Mouse (Mus musculus) R1 (cell line): ENCODE measurements around the gene Apob.

ENCODE experiments used
- DNase-seq: peaks from one replicate; pipeline ENCODE4 v3.0.0-alpha.2; 2018; ENCODE audit warnings: low read depth, low spot score

The Apob gene

DNA sequence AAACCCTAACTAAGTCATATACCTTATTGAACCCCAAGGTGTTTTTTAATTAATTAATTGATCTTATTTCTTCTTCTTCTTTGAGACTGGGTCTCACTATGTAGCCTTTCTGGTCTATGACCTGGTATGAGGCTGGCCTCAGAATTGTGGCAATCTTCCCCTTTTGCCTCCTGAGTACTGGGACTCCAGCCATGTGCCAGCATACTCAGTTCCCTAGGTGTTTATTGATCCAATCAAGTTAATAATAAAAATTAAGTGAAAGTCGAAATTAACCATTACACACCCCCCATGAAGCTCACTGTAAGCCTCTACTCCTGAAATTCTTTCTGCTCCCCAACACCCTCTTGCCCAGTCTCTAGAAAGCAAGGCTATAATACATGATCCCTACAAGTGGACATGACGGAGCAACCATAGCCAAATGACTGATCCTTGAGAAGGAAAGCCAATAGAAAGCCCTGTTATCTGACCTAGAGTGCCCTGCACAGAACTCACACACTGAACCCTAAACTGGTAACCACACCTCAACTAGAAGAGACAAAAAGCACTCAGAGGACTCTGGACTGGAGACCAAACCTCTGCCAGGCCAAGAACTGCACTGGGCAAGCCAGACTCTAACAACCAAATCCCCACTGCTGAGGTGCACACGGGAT, 60.8 kb downstream of the Apob start:
- no peak for DNase-seq

DNA sequence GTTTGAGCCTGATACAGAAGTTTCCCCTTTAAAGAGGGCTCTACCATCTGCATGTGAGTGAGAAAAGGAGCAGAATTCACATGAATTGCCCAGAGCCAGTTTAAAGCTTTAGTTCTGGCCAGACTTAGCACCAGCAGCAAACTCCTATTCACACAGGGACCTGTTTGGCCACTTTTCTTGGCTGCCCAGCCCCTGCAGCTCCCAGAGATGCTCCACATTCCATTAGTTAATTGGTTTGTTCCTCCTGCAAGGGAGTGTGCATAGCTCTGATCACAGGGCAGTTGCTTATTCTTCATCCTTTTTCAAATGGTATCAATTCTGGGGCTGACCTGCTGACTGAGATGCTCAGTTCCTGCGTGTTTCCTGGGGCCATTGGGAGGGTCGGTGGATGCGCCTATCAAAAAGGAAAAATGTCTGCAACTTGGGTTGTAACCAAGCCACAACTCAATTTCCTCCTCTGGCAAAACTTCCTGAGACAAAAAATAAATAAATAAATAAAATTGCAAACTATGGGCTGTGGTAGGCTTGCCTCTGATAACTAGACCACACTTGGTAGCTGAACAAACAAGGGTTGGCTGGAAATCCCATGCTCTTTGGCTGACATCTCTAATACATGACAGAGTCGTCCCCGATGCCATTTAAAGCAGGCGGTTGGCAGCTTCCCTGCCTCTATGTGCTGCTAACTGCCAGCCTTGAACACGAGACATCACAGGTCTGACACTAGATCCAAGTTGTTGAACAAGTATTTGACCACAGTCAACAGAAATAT, 65.4 kb downstream of the Apob start:
- DNase-seq, result peak; percentile 31

DNA sequence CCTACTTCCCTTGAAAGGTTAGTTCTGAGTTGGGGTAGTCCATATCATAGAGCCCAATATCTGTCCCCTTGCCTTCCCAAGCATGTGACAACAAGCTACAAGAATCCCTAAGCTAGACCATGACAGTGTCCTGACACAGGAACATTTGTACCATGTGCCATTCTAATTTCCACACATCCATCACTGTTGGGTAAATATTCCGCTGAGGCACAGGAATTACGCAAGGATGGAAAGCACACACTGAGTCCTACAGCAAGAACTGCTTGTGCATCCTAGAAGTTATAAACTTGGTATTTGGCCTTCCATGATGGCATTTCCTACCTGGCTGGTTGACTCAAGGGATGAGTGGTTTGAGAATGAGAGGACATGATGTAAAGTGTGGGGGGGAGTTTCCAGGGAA, 69.6 kb downstream of the Apob start:
- no peak for DNase-seq

DNA sequence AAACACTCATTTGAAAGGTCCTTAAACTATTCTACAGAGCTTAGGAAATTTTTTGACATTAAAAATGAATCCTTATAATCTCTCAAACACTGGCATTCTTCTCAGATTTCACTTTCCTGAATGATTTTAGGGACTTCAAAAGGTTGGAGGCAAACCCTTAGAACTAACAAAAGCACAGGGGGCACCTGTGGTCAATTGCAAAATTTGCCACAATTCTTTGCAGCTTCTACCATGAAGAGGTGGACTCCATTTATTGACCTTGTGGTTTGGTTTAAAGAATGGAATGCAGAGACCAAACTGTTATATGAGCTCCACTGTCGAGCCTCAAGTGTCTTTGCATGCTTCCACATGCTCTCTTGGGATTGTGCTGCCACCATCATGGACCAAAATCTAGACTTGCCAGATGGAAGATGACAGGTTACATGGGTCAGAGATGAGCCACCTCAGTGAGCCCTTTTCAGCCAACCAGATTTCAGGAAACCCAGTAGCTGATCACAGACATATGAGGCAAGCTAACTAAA, 70.4 kb downstream of the Apob start:
- DNase-seq, result no peak

DNA sequence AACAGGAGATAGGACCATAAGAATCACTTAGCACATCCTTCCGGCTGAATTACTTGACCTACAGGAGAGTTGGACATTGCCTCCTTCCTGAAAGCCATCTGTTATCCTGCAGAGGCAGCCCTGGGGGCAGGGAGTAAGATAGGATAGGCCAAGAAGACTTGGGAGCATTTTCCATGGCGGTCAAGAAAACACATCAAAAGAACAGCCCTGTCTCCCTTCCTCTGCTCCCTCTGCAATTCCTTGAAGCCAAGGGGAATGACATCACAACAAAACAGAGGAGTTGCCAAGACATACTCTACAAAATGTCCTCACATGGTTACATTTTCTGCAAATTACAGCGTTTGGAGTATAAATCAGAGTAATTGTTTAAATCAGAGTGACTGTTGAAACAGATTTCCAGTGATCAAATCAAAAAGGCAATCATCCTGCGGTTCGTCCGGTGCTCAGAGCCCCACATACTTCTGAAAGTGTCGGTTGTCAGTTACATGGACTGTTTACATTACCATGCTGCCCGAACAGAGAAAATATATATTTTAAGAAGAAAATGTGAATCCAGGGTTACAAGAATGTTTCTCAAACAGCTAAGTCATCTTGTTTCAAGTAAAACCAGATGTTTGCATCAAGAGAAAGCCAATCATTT, 78.7 kb downstream of the Apob start:
- peak; percentile 18 for DNase-seq

DNA sequence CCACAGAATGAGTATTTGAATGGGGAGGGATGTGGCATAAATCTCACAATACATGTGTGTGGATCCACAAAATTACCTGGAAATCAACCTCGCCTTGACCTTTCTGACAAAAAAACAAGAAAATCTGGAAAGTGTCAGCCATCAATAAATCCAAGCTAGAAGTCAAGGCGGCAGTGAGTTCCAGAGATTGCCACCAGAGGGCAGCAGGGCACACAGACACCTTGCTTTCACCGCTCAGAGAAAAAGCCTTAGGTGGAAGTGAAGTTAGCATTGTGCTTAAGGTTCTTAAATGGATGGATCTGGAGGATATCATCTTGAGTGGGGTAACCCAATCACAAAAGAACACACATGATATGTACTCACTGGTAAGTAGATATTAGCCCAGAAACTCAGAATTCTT, 82.1 kb downstream of the Apob start:
- DNase-seq, result peak; percentile 69

DNA sequence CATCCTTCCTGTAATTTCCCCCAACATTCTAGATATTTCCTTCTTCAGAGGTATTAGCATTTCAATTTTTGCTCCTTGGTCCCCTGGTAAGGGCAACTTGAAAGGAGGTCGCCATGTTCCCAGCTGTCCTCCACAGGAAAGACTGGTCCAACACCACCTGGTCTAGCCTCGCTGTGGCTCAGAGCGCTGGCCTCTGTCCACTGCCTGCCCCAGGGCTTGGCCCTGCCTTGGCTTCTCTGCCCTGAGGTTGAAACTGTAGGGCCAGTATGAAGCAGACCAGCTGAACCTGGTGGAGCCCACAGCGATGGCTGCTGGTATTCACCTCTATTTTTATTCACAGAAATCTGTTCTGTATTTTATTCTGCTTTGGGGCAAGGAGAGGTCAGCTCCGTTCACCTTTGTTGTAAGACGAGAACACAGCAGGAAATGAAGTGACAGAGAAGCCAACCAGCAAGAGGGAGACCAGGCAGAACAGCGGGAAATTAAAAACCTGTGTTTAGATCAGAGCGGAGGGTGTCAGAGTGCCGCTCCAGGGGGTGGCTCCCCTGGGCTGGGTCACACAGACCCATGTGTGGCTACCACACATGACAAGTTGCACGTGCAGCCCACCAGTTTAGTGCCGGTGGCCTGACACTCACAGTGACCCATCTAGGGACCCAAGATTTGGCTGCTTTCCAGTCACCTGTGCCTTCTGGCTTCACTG, 86.1 kb downstream of the Apob start:
- no peak for DNase-seq
